Mouse (Mus musculus): ENCODE measurements around the gene Fndc3b. TPM values are rescaled to one million over a fixed set of nuclear protein-coding genes. Genes with fewer than 3 reads are reported as not detected.
A peak's percentile ranks its signal among the peaks of the same experiment; 100 is the strongest.

Gene Fndc3b
- polyA plus RNA-seq, 1 experiment from 2014 or later: 22.4 TPM

DNA sequence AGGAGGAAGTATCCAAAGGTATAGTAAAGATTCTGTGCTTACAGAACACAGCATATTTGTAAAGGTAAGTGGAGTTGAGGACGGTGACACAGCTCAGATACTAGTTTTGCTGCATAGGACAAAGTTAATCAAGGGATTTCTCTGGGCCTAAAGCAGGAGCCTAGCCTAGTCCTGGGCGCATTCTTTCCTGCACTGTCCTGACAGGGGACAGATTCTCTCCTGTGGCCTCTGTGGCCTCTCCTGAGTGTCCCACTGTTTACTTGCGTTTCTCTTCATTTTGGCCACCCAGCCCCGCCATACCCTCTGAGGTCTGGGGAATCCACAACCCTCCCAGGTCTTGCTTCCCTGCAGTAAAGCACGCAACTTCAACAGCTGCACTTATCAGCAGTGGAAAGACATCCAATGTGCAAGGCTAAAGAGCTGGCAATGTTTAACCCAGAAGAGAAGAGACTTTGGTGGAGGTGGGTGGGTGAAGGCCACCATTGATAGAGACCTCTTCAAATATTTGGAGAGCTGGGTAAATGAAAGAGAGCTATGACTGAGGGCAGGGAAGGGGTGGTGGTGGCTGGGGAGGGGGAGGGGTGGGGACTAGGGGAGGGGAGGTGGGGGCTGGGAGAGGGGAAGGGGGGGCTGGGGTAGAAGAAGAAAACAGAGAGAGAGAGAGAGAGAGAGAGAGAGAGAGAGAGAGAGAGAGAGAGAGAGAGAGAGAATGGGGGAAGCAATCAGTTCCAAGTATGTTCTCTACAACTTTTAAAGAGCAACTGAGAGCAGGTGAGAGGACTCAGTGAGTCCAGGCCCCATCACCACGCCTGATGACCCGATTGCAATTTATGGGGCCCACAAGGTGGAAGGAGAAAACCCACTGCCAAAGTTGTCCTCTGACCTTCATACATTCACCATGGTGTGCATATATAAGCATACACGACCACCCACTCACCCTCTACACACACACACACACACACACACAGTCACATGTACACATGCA lies 18.0 kb upstream of the Fndc3b start:
- H3K27ac ChIP-seq: no peak overlapping the region
- H3K36me3 ChIP-seq: no peaks in the 10 kb centered on the region
- no peaks in the 10 kb centered on the region for H3K4me1 ChIP-seq
- no peaks in the 10 kb centered on the region for H3K9me3 ChIP-seq (replicated peaks)
- no peak for ATAC-seq (ENCODE audit: low FRiP score)
- no peak overlapping the region for H3K4me3 ChIP-seq
- no peak overlapping the region for H3K9ac ChIP-seq
- no peaks in the 10 kb centered on the region for H3K27me3 ChIP-seq
- WGBS: 73% methylated on average over 8 of the region's 8 CpGs
- no peak overlapping the region for H3K4me2 ChIP-seq (replicated peaks)

DNA sequence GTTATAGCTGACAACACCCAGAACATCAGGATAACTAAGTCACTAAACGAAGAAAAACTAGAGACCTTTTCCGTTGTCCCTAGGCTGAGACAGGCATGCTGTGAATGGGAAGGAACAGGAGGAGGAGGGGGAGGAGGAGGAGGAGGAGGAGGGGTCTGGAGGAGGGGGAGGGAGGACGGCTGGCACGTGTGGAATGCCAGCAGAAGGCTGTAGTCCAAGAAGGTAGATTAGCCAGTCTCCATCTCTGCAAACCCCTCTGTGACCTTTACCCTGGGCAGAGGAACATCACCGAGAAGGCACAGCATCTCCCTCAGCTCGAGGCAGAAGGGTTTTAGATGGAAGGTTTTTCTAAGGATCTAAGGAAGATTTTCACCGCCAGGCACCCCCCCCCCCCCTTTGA lies 17.1 kb upstream of the Fndc3b start:
- Histone ChIP-seq H3K4me1 (no peaks in the 10 kb centered on the region), H3K9ac (no peak overlapping the region), H3K9me3 (replicated peaks) (no peaks in the 10 kb centered on the region), H3K4me2 (replicated peaks) (no peak overlapping the region), H3K4me3 (no peak overlapping the region), H3K27ac (no peak overlapping the region), H3K36me3 (no peaks in the 10 kb centered on the region), H3K27me3 (no peaks in the 10 kb centered on the region)
- ATAC-seq (ENCODE audit: low FRiP score): no peak
- 22% methylated on average over 7 of the region's 7 CpGs for WGBS

DNA sequence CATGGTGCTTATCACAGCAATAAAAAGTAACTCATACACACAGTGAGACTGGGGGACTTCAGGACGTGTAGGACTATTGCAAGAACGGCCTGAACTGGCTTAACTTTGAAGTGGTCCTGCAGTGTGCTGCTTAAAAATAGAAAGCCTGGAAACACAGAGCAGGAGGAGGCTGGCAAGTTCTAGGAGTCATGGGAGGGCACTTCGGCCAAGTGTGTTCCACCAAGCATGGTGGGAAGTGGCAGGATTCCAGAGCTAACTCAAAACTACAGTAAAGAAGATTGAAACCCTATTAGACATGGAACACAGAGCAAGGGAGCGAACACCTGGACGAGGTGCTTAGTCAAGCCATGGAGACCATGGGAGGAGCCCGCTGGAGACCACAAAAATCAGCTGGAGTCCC lies 14.6 kb upstream of the Fndc3b start:
- Histone ChIP-seq H3K27ac (no peak overlapping the region), H3K36me3 (no peaks in the 10 kb centered on the region), H3K9ac (no peak overlapping the region), H3K9me3 (replicated peaks) (no peaks in the 10 kb centered on the region), H3K27me3 (no peaks in the 10 kb centered on the region), H3K4me3 (no peak overlapping the region), H3K4me1 (no peaks in the 10 kb centered on the region), H3K4me2 (replicated peaks) (no peak overlapping the region)
- WGBS: 77% methylated on average over 6 of the region's 6 CpGs
- no peak for ATAC-seq (ENCODE audit: low FRiP score)

DNA sequence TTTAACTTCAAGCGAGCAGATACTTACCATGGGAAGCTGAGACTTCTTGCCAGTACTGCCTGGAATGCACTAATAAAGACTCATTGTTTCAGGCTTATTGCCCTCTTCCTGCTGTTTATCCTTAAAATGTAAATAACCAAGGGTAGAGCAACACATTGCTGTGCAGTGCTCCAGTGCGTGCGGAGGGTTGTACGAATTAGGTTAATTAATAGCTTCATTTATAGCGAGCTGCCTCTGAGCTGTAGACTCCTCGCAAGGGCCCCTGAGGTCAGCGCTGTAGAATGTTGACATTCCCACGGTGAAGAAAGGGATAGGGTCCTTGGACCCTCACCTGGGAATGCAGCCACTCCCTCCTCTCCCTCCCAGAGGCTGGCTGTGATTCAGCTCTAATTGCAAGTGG lies 13.1 kb upstream of the Fndc3b start:
- Histone ChIP-seq H3K9me3 (replicated peaks) (no peaks in the 10 kb centered on the region), H3K27ac (no peak overlapping the region), H3K4me2 (replicated peaks) (no peak overlapping the region), H3K4me1 (no peaks in the 10 kb centered on the region), H3K36me3 (no peaks in the 10 kb centered on the region), H3K9ac (no peak overlapping the region), H3K27me3 (no peaks in the 10 kb centered on the region), H3K4me3 (no peak overlapping the region)
- WGBS: 62% methylated on average over 8 of the region's 8 CpGs
- ATAC-seq (ENCODE audit: low FRiP score): no peak

DNA sequence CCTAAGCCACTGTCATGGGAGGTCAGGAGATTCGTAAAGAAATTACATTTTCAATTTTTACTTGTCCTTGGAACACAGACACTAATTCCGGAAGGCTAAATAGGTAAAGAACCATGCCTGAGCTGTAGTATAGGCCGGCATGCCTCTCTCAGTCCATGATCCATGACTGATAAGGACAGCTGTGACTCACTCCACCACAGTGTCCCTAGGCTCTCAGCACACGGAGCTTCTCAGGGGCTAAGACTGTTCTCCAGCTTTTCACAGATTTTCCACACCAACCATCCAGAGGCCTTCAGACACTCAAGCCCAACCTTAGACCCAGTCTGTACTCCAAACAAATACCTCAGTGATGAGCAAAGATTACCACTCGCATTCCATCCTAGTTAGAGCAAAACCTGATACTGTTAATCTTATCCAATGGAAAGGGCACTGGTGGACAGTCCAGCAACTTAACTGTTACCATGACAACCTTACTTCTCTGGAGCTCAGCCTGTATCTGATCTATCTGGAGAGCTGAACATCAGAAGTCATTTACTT lies 7.8 kb upstream of the Fndc3b start:
- Histone ChIP-seq H3K9me3 (replicated peaks) (no peaks in the 10 kb centered on the region), H3K9ac (no peak overlapping the region), H3K27me3 (no peaks in the 10 kb centered on the region), H3K4me2 (replicated peaks) (no peak overlapping the region), H3K27ac (no peak overlapping the region), H3K36me3 (no peaks in the 10 kb centered on the region), H3K4me1 (no peaks in the 10 kb centered on the region), H3K4me3 (no peak overlapping the region)
- 82% methylated on average over 5 of the region's 5 CpGs for WGBS
- ATAC-seq (ENCODE audit: low FRiP score): no peak

DNA sequence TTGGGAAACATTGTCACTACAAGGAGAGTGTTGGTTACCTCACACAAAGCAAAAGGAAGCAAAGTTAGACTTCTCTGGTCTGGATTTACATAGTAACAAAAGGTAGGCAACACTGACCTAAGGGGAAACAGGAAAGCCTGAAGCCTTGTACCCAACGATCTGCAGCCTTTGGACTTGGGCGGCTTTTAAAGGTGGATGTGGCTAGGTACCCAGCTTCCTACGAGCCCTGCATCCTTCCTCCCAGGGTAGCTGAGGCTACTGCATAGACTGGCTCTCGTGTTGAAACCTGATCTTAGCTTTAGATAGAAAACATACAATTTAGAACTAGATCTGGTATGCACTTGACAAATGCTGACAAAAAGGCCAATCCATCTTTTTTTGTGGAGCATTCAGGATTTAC lies 2.9 kb upstream of the Fndc3b start:
- Histone ChIP-seq H3K4me3 (no peak overlapping the region), H3K4me2 (replicated peaks) (no peak overlapping the region), H3K9ac (no peak overlapping the region), H3K27me3 (no peaks in the 10 kb centered on the region), H3K36me3 (no peaks in the 10 kb centered on the region), H3K27ac (no peak overlapping the region), H3K4me1 (peaks cover 3% of the 10 kb centered on the region; the same call in 1 of the 2 replicates), H3K9me3 (replicated peaks) (no peaks in the 10 kb centered on the region)
- no peak for ATAC-seq (ENCODE audit: low FRiP score)
- WGBS: 55% methylated on average over 4 of the region's 4 CpGs

DNA sequence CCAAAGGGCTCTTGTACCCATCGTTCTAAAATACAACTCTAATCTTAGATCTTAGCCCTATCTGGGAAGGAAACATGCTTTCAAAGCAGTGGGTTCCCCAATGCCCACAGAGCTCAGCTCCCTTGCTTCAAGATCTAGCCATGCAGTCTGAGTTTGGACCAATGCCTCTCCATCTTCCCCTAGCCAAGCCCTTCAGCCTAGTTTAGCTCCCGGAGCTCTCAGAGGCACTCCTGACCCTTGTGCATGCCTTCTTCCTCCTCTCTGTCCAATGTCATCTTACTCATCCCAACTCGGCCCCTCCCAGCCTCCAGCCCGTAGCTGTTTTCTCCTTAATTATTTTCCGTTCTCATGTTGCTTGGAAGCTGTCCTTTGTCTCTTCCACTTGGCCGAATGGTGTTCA lies 1.3 kb upstream of the Fndc3b start:
- H3K27ac ChIP-seq: no peak overlapping the region
- H3K36me3 ChIP-seq: no peaks in the 10 kb centered on the region
- peaks cover 9% of the 10 kb centered on the region; the same call in 1 of the 2 replicates for H3K4me1 ChIP-seq
- H3K9ac ChIP-seq: no peak overlapping the region
- no peaks in the 10 kb centered on the region for H3K27me3 ChIP-seq
- WGBS: 66% methylated on average over 6 of the region's 6 CpGs
- H3K4me3 ChIP-seq: no peak overlapping the region
- no peak for ATAC-seq (ENCODE audit: low FRiP score)
- H3K9me3 ChIP-seq (replicated peaks): no peaks in the 10 kb centered on the region
- no peak overlapping the region for H3K4me2 ChIP-seq (replicated peaks)

DNA sequence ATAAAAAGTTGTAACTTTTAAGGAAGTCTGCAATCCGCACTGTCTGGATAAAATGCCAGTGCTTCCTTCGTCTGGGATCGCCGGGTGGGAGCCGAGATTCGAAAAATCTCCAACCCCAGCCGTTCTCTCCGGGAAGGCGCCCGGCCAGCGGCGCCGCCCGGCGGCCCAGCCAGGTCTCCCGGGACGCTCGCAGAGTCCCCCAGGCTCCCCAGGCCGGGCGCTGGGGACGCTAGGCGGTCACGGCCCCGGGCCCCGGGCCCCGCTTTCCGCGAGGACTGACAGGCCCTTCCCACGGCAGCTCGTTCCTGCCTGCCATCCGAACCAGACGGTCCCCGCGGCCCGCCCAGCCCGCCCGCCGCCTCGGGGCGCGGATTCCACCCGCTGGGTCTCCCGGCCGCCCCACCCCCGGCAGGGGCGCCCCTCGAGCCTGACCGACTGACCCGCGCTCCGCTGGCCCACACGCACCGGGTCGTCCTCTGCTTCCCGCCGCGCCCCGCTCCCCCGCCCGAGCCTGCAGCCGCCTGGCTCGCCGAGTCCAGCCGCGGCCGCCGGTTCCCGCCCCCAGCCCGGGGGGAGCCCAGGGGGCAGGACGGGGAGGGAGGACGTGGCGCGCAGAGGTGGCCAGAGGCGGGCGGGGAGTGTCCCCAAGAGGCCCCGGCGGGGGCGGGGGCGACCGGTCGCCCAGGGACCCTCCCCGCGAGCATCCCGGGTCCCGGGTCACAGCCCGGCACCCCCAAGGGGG lies 1.0 kb downstream of the Fndc3b start:
- Histone ChIP-seq H3K9me3 (replicated peaks) (no peaks in the 10 kb centered on the region), H3K27ac (peak overlapping the region; percentile 94), H3K36me3 (no peaks in the 10 kb centered on the region), H3K4me2 (replicated peaks) (peak overlapping the region; percentile 67), H3K9ac (peak overlapping the region; percentile 90), H3K27me3 (no peaks in the 10 kb centered on the region), H3K4me1 (peaks cover 12% of the 10 kb centered on the region; the same call in 1 of the 2 replicates), H3K4me3 (peak overlapping the region; percentile 82)
- peak; percentile 55; the same call in 1 of the 2 replicates for ATAC-seq (ENCODE audit: low FRiP score)
- WGBS: 0% methylated on average over 37 of the region's 86 CpGs

DNA sequence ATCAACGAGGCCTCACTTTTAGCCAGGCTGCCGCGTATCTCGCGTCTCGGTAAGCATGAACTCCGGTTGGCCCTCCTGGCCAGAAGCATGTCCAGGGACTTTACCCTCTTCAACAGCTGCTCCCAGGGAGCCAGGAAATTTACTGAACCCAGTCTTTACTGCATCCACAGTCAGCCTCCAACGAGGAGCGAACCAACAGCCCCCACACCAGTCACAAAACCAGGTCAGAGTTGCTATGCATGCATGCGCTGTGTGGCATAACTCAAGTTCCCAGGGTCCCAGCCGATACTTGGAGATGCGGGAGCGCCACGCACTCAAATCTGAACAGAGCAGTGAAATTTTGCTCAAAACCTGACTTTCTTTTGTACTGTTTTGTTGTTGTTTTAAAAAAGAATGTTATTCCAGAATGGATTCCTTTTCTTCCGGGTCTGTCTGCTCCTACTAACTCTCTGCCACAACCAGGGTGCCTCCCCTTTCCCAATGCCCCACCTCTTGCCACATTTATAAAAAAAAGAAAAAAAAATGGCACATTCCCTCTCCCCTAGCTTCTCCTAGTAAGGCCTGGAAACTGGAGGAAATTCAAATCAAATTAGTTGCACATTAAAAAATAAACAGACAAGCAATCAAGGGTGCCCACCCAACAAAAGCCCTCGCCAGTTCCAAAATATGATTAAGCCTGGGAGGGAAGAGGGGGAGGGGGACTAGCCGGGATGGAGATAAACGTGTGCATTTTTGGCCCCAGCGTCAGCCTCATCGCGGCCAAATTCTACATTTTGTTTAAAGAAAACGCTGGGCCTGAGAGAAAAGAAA lies 1.8 kb downstream of the Fndc3b start:
- no peak for ATAC-seq (ENCODE audit: low FRiP score)
- whole genome bisulfite sequencing: 2% methylated on average over 22 of the region's 22 CpGs
- Histone ChIP-seq H3K4me3 (peak overlapping the region; percentile 82), H3K9ac (peak overlapping the region; percentile 90), H3K36me3 (no peaks in the 10 kb centered on the region), H3K4me1 (peaks cover 12% of the 10 kb centered on the region; the same call in 1 of the 2 replicates), H3K9me3 (replicated peaks) (no peaks in the 10 kb centered on the region), H3K27me3 (no peaks in the 10 kb centered on the region), H3K4me2 (replicated peaks) (peak overlapping the region; percentile 67), H3K27ac (peak overlapping the region; percentile 94; the same call in 1 of the 2 replicates)

DNA sequence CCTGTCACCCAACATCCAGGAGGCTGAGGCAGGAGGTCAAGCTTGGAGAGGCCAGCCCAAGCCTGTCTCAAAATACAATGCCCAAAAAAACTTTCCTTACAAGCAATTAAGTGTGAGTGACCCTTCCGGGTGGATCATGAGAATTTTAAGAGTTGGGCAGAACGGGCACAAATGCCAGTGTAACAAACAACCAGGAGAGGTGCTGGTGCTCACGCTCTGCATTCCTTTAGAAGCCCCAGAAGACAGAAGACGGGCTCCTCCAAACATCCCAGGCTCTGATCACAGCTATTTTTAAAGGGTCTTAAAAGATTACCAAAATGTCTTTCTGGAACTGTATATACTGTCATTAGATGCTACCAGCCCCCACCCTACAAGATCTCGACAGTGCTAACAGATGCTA lies 2.5 kb downstream of the Fndc3b start:
- 34% methylated on average over 5 of the region's 5 CpGs for WGBS
- Histone ChIP-seq H3K27me3 (no peaks in the 10 kb centered on the region), H3K36me3 (no peaks in the 10 kb centered on the region), H3K4me2 (replicated peaks) (peak overlapping the region; percentile 67), H3K27ac (no peak overlapping the region), H3K9me3 (replicated peaks) (no peaks in the 10 kb centered on the region), H3K4me1 (peaks cover 12% of the 10 kb centered on the region; the same call in 1 of the 2 replicates), H3K9ac (0 out of 2 replicates have a peak overlapping the region, but pooled peaks have one; percentile 47), H3K4me3 (peak overlapping the region; percentile 82)
- ATAC-seq (ENCODE audit: low FRiP score): no peak

DNA sequence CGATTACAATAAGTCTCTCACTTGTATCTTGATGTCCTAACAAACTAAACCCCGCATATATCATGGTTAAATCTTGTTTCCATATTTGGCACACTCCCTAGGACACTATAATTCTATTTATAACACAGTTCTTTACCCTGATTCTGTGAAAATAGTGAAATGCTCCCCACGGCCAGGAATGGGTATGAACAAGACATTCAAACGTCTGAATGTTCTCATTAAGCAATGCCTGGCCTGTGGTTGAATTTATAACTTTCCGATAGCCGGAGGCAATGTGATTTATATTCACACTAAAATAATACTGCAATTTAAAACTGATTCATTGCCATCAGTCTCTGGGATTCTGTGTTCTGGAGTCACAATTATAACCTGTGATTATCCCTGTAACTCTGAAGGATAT lies 5.3 kb downstream of the Fndc3b start:
- no peak overlapping the region for H3K4me2 ChIP-seq (replicated peaks)
- H3K36me3 ChIP-seq: no peaks in the 10 kb centered on the region
- H3K27ac ChIP-seq: no peak overlapping the region
- H3K9ac ChIP-seq: no peak overlapping the region
- ATAC-seq (ENCODE audit: low FRiP score): no peak
- peaks cover 12% of the 10 kb centered on the region; the same call in 1 of the 2 replicates for H3K4me1 ChIP-seq
- H3K4me3 ChIP-seq: no peak overlapping the region
- no peaks in the 10 kb centered on the region for H3K9me3 ChIP-seq (replicated peaks)
- WGBS: 82% methylated on average over 6 of the region's 6 CpGs
- H3K27me3 ChIP-seq: no peaks in the 10 kb centered on the region

Measured in hindbrain, embryonic 12.5 days (tissue).